ENCODE assay signal across 1 mouse cellular context in genomic region chr17:34561200-34561599, GRCm38 (mm10).
A peak's percentile ranks its signal among the peaks of the same experiment; 100 is the strongest.
TF ChIP-seq lines count a peak whose summit lies in the region.

No protein-coding gene starts in this region.

TF ChIP-seq in MEL, 35 proteins besides CTCF, POLR2A, EP300 and RAD21 (continued from another document):
- TF ChIP-seq MXI1 (IDR thresholded peaks at IDR 0.05; ENCODE audit: low read depth, low read length) (no peak; the same call in 1 of the 2 replicates), NRF1 (IDR thresholded peaks at IDR 0.05; ENCODE audit: insufficient read depth, low read depth, low read length, poor library complexity, severe bottlenecking) (peak; percentile 62), GABPA (IDR thresholded peaks at IDR 0.05; ENCODE audit: low read depth, low read length) (no peak), ELF1 (IDR thresholded peaks at IDR 0.05; ENCODE audit: low read depth, low read length) (peak; percentile 60), MAZ (IDR thresholded peaks at IDR 0.05; ENCODE audit: low read depth, low read length) (0 out of 2 replicates have a peak, but pooled peaks have one; percentile 44), HCFC1 (IDR thresholded peaks at IDR 0.05; ENCODE audit: low read depth, low read length) (peak; percentile 49; the same call in 1 of the 2 replicates), NELFE (IDR thresholded peaks at IDR 0.05; ENCODE audit: low read depth, low read length) (0 out of 2 replicates have a peak, but pooled peaks have one; percentile 22), CHD2 (IDR thresholded peaks at IDR 0.05; ENCODE audit: low read length) (peak; percentile 37; the same call in 1 of the 2 replicates), TAL1 (IDR thresholded peaks at IDR 0.05; ENCODE audit: low read length) (peak; percentile 67), KAT2A (conservative IDR thresholded peaks at IDR 0.05; ENCODE audit: low read depth, low read length) (no peak), TCF12 (IDR thresholded peaks at IDR 0.05; ENCODE audit: low read depth, low read length) (peak; percentile 58), BHLHE40 (IDR thresholded peaks at IDR 0.05; ENCODE audit: borderline replicate concordance, low read depth, low read length) (0 out of 2 replicates have a peak, but pooled peaks have one; percentile 45), ZMIZ1 (IDR thresholded peaks at IDR 0.05; ENCODE audit: low read depth, low read length) (no peak), ETS1 (IDR thresholded peaks at IDR 0.05; ENCODE audit: low read depth, low read length) (0 out of 2 replicates have a peak, but pooled peaks have one; percentile 6)
